Mouse (Mus musculus) forebrain, embryonic 14.5 days (tissue): ENCODE measurements at regions not wholly inside any gene's neighbourhood (a gene's known extent, or its start where the extent isn't known, plus 50 kb on each side); places are given as distances from the start of the nearest gene placed in this dataset.
A peak's percentile ranks its signal among the peaks of the same experiment; 100 is the strongest.

Source experiments
- ATAC-seq: fragments of 200-750 bp; cut with Nextera tagmentation; 2 replicates; pipeline ENCODE4 v1.8.0; 2017; ENCODE audit warnings: mild to moderate bottlenecking, moderate library complexity
- DNase-seq: peaks from one replicate; pipeline ENCODE4 v3.0.0-alpha.2; 2015; ENCODE audit warnings: low spot score
- H3K27ac ChIP-seq: fragments of 300-500 bp; sonication (generic); 2 replicates; pipeline ENCODE4 v1.5.1; 2014; ENCODE audit warnings: low read depth, mild to moderate bottlenecking, control low read depth, low read length, moderate library complexity
- H3K27me3 ChIP-seq: fragments of 300-500 bp; sonication (generic); replicated peaks from 2 replicates; pipeline ENCODE4 v1.6.1; 2014; ENCODE audit warnings: low read length, control low read depth, mixed read lengths; ENCODE audit not compliant: control insufficient read depth, insufficient read depth
- H3K36me3 ChIP-seq: fragments of 300-500 bp; sonication (generic); 2 replicates; pipeline ENCODE4 v1.6.1; 2014; ENCODE audit warnings: low read length, control low read depth; ENCODE audit not compliant: control insufficient read depth, insufficient read depth
- H3K4me1 ChIP-seq: fragments of 300-500 bp; sonication (generic); 2 replicates; pipeline ENCODE4 v1.6.1; 2014; ENCODE audit warnings: antibody characterized with exemption, low read length, control low read depth; ENCODE audit not compliant: control insufficient read depth, insufficient read depth
- H3K4me2 ChIP-seq: fragments of 300-500 bp; sonication (generic); 2 replicates; pipeline ENCODE4 v1.6.1; 2014; ENCODE audit warnings: mild to moderate bottlenecking, control low read depth, low read length
- H3K4me3 ChIP-seq: fragments of 300-500 bp; sonication (generic); 2 replicates; pipeline ENCODE4 v1.5.1; 2014; ENCODE audit warnings: low read depth, low read length, control low read depth
- H3K9ac ChIP-seq: fragments of 300-500 bp; sonication (generic); 2 replicates; pipeline ENCODE4 v1.6.1; 2014; ENCODE audit warnings: mild to moderate bottlenecking, low read length, control low read depth, moderate library complexity
- H3K9me3 ChIP-seq: fragments of 300-500 bp; sonication (generic); replicated peaks from 2 replicates; pipeline ENCODE4 v1.6.1; 2016; ENCODE audit warnings: low read length, control low read depth, mixed read lengths; ENCODE audit not compliant: control insufficient read depth
- WGBS: fragments of 180-500 bp; shearing (Covaris S2); extraction: QIAGEN DNeasy Blood & Tissue Kit; methylation state at CpG from one replicate; pipeline ENCODE4 v1.1.7; 2014; 5-methylcytosine and 5-hydroxymethylcytosine counted together

GRCm38 (mm10) chr16:97234321-97234720, 63.8 kb upstream of the Dscam start:
- WGBS: 61% methylated on average over 3 of the region's 3 CpGs
- Histone ChIP-seq H3K9ac (no peak overlapping the region), H3K4me1 (no peaks in the 10 kb centered on the region), H3K27ac (no peak overlapping the region), H3K9me3 (no peaks in the 10 kb centered on the region), H3K27me3 (no peaks in the 10 kb centered on the region), H3K4me3 (no peak overlapping the region), H3K36me3 (no peaks in the 10 kb centered on the region), H3K4me2 (no peak overlapping the region)
- ATAC-seq: no peak
- DNase-seq: no peak

DNA sequence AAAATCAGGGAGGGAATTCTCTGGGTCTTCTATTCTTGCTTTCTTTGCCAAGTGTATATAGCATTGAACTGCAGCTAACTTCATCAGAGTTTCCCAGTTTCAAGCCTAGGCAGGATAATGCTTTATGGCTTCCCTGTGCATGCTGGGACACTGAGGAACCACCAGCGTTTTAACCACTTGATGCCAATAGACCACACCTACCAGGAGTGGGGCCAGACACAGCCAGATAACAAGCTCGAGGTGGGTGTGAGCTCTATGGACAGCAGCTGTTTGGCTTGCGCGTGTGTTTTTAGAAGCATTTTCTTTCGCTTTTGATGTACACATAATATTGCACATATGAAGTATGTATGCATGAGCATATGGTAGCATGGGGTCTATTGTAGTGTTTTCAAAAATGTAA, 69.1 kb upstream of the Dscam start:
- 80% methylated on average over 5 of the region's 5 CpGs for WGBS
- H3K27me3 ChIP-seq: no peaks in the 10 kb centered on the region
- no peaks in the 10 kb centered on the region for H3K9me3 ChIP-seq
- no peak overlapping the region for H3K4me2 ChIP-seq
- no peak overlapping the region for H3K9ac ChIP-seq
- H3K4me1 ChIP-seq: no peaks in the 10 kb centered on the region
- ATAC-seq: no peak
- H3K27ac ChIP-seq: no peak overlapping the region
- no peak overlapping the region for H3K4me3 ChIP-seq
- no peak for DNase-seq
- no peaks in the 10 kb centered on the region for H3K36me3 ChIP-seq

DNA sequence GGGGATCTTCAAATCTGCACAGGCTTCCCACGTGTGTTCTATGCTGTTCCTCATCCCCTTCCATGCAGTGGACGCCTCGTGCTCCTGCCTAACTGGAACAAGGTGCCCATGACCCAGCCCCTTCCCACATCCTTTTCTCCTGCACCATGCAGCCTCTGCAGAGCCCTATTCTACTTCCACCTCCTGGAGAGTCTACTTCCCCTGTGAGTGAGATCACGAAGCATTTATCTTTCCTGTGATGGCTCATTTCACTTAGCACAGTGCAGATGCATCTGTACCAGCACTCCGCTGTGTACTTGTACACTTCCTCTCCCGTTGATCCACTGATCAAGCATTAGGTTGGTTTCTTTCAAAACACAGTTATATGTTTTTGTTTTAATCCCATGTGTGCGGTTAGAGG, 69.5 kb upstream of the Dscam start:
- no peak for ATAC-seq

GRCm38 (mm10) chr16:97240859-97241360, 70.4 kb upstream of the Dscam start:
- H3K27ac ChIP-seq: no peak overlapping the region
- H3K9me3 ChIP-seq: no peaks in the 10 kb centered on the region
- WGBS: 45% methylated on average over 8 of the region's 8 CpGs
- ATAC-seq (peak; percentile 37; the same call in 1 of the 2 replicates), DNase-seq (peak; percentile 45)
- no peak overlapping the region for H3K4me3 ChIP-seq
- no peak overlapping the region for H3K4me2 ChIP-seq
- no peak overlapping the region for H3K9ac ChIP-seq
- no peaks in the 10 kb centered on the region for H3K27me3 ChIP-seq
- H3K36me3 ChIP-seq: no peaks in the 10 kb centered on the region
- H3K4me1 ChIP-seq: no peaks in the 10 kb centered on the region

More for the DNA sequence above, 69.5 kb upstream of the Dscam start:
- no peak overlapping the region for H3K9ac ChIP-seq
- WGBS: 87% methylated on average over 7 of the region's 7 CpGs
- H3K4me2 ChIP-seq: no peak overlapping the region
- H3K4me1 ChIP-seq: no peaks in the 10 kb centered on the region
- no peaks in the 10 kb centered on the region for H3K9me3 ChIP-seq
- H3K27me3 ChIP-seq: no peaks in the 10 kb centered on the region
- H3K4me3 ChIP-seq: no peak overlapping the region
- no peaks in the 10 kb centered on the region for H3K36me3 ChIP-seq
- no peak for DNase-seq
- H3K27ac ChIP-seq: no peak overlapping the region

- no peak overlapping the region for H3K27ac ChIP-seq
- ATAC-seq: no peak
- H3K9me3 ChIP-seq: no peaks in the 10 kb centered on the region
- no peak overlapping the region for H3K4me2 ChIP-seq
- no peaks in the 10 kb centered on the region for H3K36me3 ChIP-seq
- DNase-seq: no peak
- H3K4me3 ChIP-seq: no peak overlapping the region
- no peaks in the 10 kb centered on the region for H3K27me3 ChIP-seq
- no peaks in the 10 kb centered on the region for H3K4me1 ChIP-seq
- no peak overlapping the region for H3K9ac ChIP-seq
These were observed 71.1 kb upstream of the Dscam start for GRCm38 (mm10) chr16:97241639-97242038.

- ATAC-seq: no peak
- whole genome bisulfite sequencing: 71% methylated on average over 6 of the region's 6 CpGs
- no peak overlapping the region for H3K4me2 ChIP-seq
These were observed 79.9 kb upstream of the Dscam start for GRCm38 (mm10) chr16:97250488-97250887.

DNA sequence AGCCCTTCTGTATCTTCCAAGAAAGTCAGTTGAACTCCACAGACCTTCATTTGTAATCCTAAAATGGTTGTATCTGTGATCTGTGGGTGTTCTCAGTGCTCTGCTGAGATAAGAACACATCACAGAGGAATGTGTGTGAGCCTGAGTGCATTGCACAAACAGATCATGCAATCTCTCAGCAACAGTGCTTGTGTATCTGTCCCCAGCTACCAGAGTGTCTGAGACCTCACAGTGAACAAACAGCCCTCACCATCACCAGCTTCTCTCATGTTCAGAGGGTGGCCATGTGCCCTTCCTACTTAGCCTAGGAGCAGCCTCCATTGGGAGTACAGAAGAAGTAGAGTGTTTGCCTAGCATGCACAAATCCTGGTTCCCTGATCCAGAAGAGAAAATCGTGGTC, 82.0 kb upstream of the Dscam start:
- Histone ChIP-seq H3K9me3 (no peaks in the 10 kb centered on the region), H3K9ac (no peak overlapping the region), H3K4me3 (no peak overlapping the region), H3K27ac (no peak overlapping the region), H3K27me3 (no peaks in the 10 kb centered on the region), H3K4me1 (no peaks in the 10 kb centered on the region), H3K4me2 (no peak overlapping the region), H3K36me3 (no peaks in the 10 kb centered on the region)
- 88% methylated on average over 1 of the region's 1 CpGs for WGBS
- ATAC-seq (no peak), DNase-seq (no peak)

More at GRCm38 (mm10) chr16:97250488-97250887, 79.9 kb upstream of the Dscam start:
- DNase-seq: no peak
- no peak overlapping the region for H3K9ac ChIP-seq
- H3K4me1 ChIP-seq: no peaks in the 10 kb centered on the region
- H3K27me3 ChIP-seq: no peaks in the 10 kb centered on the region
- H3K4me3 ChIP-seq: no peak overlapping the region
- no peaks in the 10 kb centered on the region for H3K9me3 ChIP-seq
- H3K36me3 ChIP-seq: no peaks in the 10 kb centered on the region
- no peak overlapping the region for H3K27ac ChIP-seq

- no peak for ATAC-seq
- DNase-seq: peak; percentile 17
- WGBS: 69% methylated on average over 2 of the region's 2 CpGs
These were observed 82.6 kb upstream of the Dscam start for GRCm38 (mm10) chr16:97252997-97253635.

GRCm38 (mm10) chr16:97258821-97259220, 88.3 kb upstream of the Dscam start:
- H3K27me3 ChIP-seq: no peaks in the 10 kb centered on the region
- no peaks in the 10 kb centered on the region for H3K4me1 ChIP-seq
- H3K4me2 ChIP-seq: no peak overlapping the region
- ATAC-seq: no peak
- 83% methylated on average over 6 of the region's 6 CpGs for WGBS
- H3K36me3 ChIP-seq: no peaks in the 10 kb centered on the region
- H3K4me3 ChIP-seq: no peak overlapping the region
- DNase-seq: peak; percentile 59
- H3K27ac ChIP-seq: no peak overlapping the region
- H3K9ac ChIP-seq: no peak overlapping the region
- H3K9me3 ChIP-seq: no peaks in the 10 kb centered on the region

More at GRCm38 (mm10) chr16:97252997-97253635, 82.6 kb upstream of the Dscam start:
- H3K9ac ChIP-seq: no peak overlapping the region
- H3K9me3 ChIP-seq: no peaks in the 10 kb centered on the region
- no peaks in the 10 kb centered on the region for H3K27me3 ChIP-seq
- H3K4me1 ChIP-seq: no peaks in the 10 kb centered on the region
- no peak overlapping the region for H3K4me2 ChIP-seq
- H3K36me3 ChIP-seq: no peaks in the 10 kb centered on the region
- no peak overlapping the region for H3K4me3 ChIP-seq
- H3K27ac ChIP-seq: no peak overlapping the region
